Mouse (Mus musculus): ENCODE results near the gene Coq8b.

The Coq8b gene

GRCm38 (mm10) chr7:27232781-27233281, at the start of gene Coq8b:
TSS of gene Coq8b (plus strand) at chr7:27233023.
- in situ Hi-C loops (cut with MboI, MseI): loop anchor here in 1 of 2 experiments (25.0 kb wide), 1 partner anchor 1971 kb away; the partner anchor contains the start of genes Cic and Erf

GRCm38 (mm10) chr7:27184964-27185363, 47.9 kb upstream of the Coq8b start:
- in situ Hi-C loops (cut with MboI, MseI): loop anchor here (25.0 kb wide), 3 partner anchors 1002 to 1798 kb away; partner anchors contain the start of genes Ccdc97 (in 1 of the 2), Dyrk1b (in 1 of the 2) and Lipe (in 1 of the 2)

- in situ Hi-C loops (cut with MboI, MseI): loop anchor here (25.0 kb wide), 3 partner anchors 1001 to 1799 kb away; partner anchors contain the start of genes Ccdc97 (in 1 of the 2), Dyrk1b (in 1 of the 2) and Lipe (in 1 of the 2)
These were observed 46.8 kb upstream of the Coq8b start for GRCm38 (mm10) chr7:27185986-27186385.

GRCm38 (mm10) chr7:27189271-27189931, 43.4 kb upstream of the Coq8b start:
- in situ Hi-C loops (cut with MboI, MseI): loop anchor here (25.0 kb wide), 3 partner anchors 998 to 1802 kb away; partner anchors contain the start of genes Ccdc97 (in 1 of the 2), Dyrk1b (in 1 of the 2) and Lipe (in 1 of the 2)

- in situ Hi-C loops (cut with MboI, MseI): loop anchor here (10.0 to 25.0 kb wide), 4 partner anchors 982 to 1805 kb away; partner anchors contain the start of genes Dyrk1b (in 2 of the 2), Ccdc97 (in 1 of the 2) and Lipe (in 1 of the 2)
These were observed 40.4 kb upstream of the Coq8b start for GRCm38 (mm10) chr7:27192434-27192833.

GRCm38 (mm10) chr7:27193731-27194130, 39.1 kb upstream of the Coq8b start:
- in situ Hi-C loops (cut with MboI, MseI): loop anchor here (10.0 to 25.0 kb wide), 4 partner anchors 981 to 1806 kb away; partner anchors contain the start of genes Dyrk1b (in 2 of the 2), Ccdc97 (in 1 of the 2) and Lipe (in 1 of the 2)

GRCm38 (mm10) chr7:27195681-27196611, 36.9 kb upstream of the Coq8b start, which contains the start of the genes BC024978 and Snrpa:
TSS of gene BC024978 (plus strand) at chr7:27195781.
TSS of gene Snrpa (minus strand) at chr7:27196271.
- in situ Hi-C loops (cut with MboI, MseI): loop anchor here (10.0 to 25.0 kb wide), 4 partner anchors 979 to 1809 kb away; partner anchors contain the start of genes Dyrk1b (in 2 of the 2), Ccdc97 (in 1 of the 2) and Lipe (in 1 of the 2)

DNA sequence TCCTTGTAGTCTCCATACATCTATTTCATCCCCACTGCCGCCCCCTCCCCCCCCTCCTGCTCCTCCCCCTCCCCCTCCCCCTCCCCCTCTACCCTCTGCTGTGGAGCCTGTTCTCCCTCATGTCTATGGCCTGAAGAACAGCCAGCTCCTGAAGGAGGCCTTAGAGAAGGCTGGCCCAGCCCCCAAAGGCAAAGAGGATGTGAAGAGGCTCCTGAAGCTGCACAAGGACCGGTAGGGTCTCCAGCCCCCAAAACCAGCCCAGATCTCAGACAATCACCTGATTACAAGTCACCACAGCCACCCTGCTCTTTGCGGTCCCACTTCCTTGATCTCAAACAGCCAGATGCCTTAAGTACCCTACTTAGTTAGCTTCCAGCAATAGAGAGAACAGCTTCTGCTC, 35.7 kb upstream of the Coq8b start:
- in situ Hi-C loops (cut with MboI, MseI): loop anchor here (10.0 to 25.0 kb wide), 4 partner anchors 978 to 1810 kb away; partner anchors contain the start of genes Dyrk1b (in 2 of the 2), Ccdc97 (in 1 of the 2) and Lipe (in 1 of the 2)

GRCm38 (mm10) chr7:27197634-27198033, 35.2 kb upstream of the Coq8b start:
- in situ Hi-C loops (cut with MboI, MseI): loop anchor here (10.0 to 25.0 kb wide), 4 partner anchors 977 to 1810 kb away; partner anchors contain the start of genes Dyrk1b (in 2 of the 2), Ccdc97 (in 1 of the 2) and Lipe (in 1 of the 2)

GRCm38 (mm10) chr7:27198355-27198754, 34.5 kb upstream of the Coq8b start:
- in situ Hi-C loops (cut with MboI, MseI): loop anchor here (10.0 to 25.0 kb wide), 4 partner anchors 976 to 1811 kb away; partner anchors contain the start of genes Dyrk1b (in 2 of the 2), Ccdc97 (in 1 of the 2) and Lipe (in 1 of the 2)

DNA sequence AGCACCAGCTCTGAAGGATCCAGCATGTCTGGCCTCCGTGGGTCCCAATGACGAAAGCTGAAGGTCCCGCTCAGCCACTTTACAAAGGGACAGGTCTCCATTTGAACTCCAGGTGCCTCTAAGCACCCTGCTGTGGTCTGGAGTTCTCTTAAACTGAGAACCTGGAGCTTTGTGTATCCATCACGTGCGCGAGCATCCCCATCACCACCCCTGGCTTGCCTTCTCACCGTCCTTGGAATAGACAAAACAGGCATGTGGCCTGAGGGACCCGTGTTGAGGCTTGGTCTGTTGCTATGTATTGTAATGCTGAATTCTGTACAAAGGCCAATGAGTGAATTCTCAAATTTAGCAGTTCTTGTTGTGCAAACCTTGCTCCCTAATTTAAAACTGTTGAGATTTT, 34.0 kb upstream of the Coq8b start:
- in situ Hi-C loops (cut with MboI, MseI): loop anchor here (10.0 to 25.0 kb wide), 4 partner anchors 976 to 1811 kb away; partner anchors contain the start of genes Dyrk1b (in 2 of the 2), Ccdc97 (in 1 of the 2) and Lipe (in 1 of the 2)

DNA sequence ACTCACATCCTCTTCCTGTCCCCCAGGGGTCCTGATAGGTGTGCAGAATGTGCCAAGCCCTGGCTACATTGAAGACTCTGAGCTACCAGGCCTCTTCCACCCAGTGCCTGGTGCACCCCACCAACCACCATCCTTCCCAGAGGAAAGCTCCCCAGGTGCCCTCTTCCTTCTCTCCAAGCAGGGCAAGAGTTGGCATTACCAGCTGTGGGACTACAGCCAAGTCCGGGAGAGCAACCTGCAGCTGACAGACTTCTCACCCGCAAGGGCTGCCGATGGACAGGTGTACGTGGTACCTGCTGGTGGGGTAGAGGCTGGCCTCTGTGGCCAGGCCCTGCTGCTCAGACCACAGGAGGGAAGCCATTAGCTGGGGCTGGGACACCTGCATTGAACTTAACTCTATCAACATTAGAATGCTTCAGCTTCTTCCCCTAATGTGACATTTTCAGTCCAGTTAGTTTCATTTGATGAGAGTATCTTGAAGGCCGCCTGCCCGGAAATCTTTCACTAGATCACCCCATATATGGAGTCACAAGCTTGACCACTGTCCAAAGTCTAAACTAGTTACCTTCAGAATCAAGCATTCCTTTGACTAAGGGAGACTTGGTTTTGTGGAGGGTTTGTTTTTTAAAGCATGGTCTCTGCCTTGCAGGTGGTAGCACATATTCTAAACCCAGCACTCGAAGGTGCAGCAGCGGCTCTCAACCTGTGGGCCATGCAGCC, 28.9 kb upstream of the Coq8b start:
- in situ Hi-C loops (cut with MboI, MseI): no loop called here

- in situ Hi-C loops (cut with MboI, MseI): no loop called here
These were observed 20.2 kb upstream of the Coq8b start for GRCm38 (mm10) chr7:27212626-27213025.

DNA sequence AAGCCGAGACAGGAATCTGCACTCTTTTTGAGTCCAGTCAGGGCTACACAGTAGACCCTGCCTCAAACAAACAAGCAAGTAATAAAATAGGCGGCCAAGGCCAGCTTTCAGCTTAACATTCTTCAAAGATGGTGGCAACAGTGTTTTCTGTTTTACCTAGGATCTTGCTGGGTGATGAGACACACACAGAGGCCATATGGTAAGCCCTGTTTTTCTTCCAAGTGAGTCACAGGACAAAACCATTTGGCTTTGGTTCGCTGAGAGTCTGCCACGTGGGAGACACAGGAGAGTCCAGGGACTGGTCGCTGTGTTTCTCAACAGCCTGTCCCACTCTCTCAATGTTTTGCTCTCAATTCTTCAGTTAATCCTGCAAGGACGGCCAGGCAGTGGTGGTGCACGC, 14.2 kb upstream of the Coq8b start:
- in situ Hi-C loops (cut with MboI, MseI): no loop called here

- in situ Hi-C loops (cut with MboI, MseI): no loop called here
These were observed 12.9 kb upstream of the Coq8b start for GRCm38 (mm10) chr7:27219937-27220336.

DNA sequence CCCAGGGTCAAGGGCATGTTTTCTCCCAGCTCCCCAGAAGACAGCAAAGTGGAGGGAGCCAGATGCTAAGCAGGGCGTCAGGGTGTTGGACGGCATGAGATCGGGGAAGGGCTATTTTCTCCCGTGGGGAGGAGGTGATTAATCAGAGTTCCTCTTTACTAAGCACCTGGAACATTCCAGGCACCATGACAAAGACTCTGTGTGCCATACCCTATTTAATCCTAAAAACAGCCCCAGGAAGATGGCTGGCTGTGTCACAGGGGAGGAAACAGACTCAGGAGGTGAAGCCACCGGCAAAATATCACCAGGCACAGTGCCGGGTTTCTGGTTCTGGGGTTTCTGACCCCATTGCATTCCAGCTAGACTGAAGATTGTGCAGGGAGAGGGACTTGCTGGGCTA, 10.9 kb upstream of the Coq8b start:
- in situ Hi-C loops (cut with MboI, MseI): no loop called here

- in situ Hi-C loops (cut with MboI, MseI): no loop called here
These were observed 10.3 kb upstream of the Coq8b start for GRCm38 (mm10) chr7:27222538-27222937.

DNA sequence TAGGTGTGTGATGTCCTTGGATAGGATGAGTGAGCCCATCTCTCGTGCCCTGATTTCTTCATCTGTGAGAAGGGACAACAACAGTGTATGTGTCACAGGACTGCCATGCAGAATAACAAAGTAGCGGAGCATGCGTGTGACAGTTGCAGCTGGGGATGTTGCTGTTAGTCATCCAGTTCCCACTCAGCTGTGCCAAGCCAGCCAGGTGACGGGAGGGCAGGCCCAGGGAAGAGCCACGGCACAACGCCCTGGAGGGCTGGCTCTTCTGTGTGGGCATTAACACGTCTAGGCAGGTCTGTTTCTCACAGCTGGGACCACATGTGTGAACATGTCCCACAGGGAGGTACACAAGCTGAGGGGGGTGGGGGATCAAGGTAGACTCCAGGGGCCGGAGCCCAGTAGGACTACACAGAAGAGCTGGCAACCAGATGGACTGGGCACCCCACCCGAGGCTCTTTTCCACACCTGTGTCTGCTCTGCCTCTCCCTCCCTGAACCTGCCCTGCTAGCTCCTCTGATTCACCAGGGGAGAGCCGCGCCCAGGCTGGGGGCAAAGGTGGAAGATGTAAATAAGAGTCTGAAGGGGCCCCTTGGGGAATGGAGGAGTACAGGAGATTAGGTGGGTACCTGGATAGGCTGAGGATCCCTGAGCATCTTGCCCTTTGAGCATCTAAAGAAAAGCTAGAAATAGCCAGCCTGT, 7.8 kb upstream of the Coq8b start:
- in situ Hi-C loops (cut with MboI, MseI): loop anchor here in 1 of 2 experiments (25.0 kb wide), 1 partner anchor 1963 kb away; the partner anchor contains the start of genes Cic and Erf

DNA sequence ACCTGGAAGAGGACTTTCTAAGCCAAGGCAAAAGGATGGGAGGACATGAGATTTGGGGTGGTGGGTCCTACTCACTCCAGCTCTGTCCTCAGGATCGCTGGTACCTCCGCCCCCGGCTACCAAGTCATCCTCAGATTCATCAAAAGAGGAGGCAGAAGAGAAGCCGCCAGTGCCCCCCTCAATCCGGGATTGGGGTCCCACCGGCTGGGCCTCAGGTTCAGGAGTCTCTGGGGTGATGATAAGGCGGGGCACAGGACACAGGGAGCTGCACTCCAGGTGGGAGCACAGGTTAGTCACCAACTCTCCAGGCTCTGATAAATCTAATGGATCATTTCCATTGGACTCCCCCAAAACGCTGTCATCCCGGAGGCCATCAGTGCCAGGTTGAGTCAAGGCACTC, 5.5 kb upstream of the Coq8b start:
- in situ Hi-C loops (cut with MboI, MseI): loop anchor here in 1 of 2 experiments (25.0 kb wide), 1 partner anchor 1965 kb away; the partner anchor contains the start of genes Cic and Erf

Measured in T-helper 17 cell (primary cell).